Mouse (Mus musculus): Measurements from ENCODE around the gene H2al1a.
"Not testable (repeated sequence)": the region's sequence is repeated elsewhere in the genome, so short reads cannot be mapped to it uniquely, and the experiment has no call there.

H2al1a gene

GRCm38 (mm10) chrX:11327522-11327921 is 28.5 kb downstream of the H2al1a start, which contains the start of gene H2al1j:
Gene H2al1j (plus strand): TSS chrX:11327822.
- DNase-seq (ENCODE audit: extremely low read depth, low read depth, low spot score), result not testable (repeated sequence)

GRCm38 (mm10) chrX:11345762-11346161 is 46.7 kb downstream of the H2al1a start:
- DNase-seq (ENCODE audit: extremely low read depth, low read depth, low spot score), result no peak

DNA sequence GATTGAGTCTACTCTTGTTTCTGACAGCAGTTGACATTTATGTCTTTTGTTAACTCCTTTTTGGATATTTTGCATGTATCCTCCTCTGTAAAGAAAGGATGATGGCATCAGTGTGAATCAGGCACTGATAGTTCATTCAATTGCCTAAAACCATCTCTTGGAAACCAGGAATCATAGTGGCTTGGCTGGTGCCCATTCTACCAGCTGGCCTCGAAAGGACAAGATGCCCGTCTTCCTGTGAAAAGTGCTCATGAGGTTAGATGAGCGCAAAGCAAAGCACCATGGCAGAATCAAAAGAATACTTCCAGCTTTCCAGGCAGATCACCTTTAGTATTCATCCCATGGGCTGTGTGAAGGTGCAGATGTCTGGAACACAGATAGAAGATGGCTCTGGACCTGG is 47.7 kb downstream of the H2al1a start:
- no peak for DNase-seq (ENCODE audit: extremely low read depth, low read depth, low spot score)

Measured in fat pad, adult 2 months (tissue).